Mouse (Mus musculus): Measurements from ENCODE around the gene Hmgb1. TPM values are rescaled to one million over a fixed set of nuclear protein-coding genes. Genes with fewer than 3 reads are reported as not detected.
"Not testable (repeated sequence)": the region's sequence is repeated elsewhere in the genome, so short reads cannot be mapped to it uniquely, and the experiment has no call there.

Gene Hmgb1
- polyA plus RNA-seq, 1 experiment from 2014 or later, result 2,020 TPM

GRCm38 (mm10) chr5:149150882-149151281 lies 33.4 kb downstream of the Hmgb1 start:
- H3K4me1 ChIP-seq (replicated peaks; ENCODE audit: control insufficient read depth, insufficient read depth, low read length), result no peaks in the 10 kb centered on the region
- no peak overlapping the region for H3K4me3 ChIP-seq (ENCODE audit: low read depth, low read length)
- no peak overlapping the region for H3K27ac ChIP-seq (ENCODE audit: low read depth, low read length)
- H3K27me3 ChIP-seq (ENCODE audit: control insufficient read depth, insufficient read depth, low read length), result no peaks in the 10 kb centered on the region
- 90% methylated on average over 3 of the region's 3 CpGs for WGBS
- H3K36me3 ChIP-seq (ENCODE audit: control insufficient read depth, insufficient read depth, low read length), result no peaks in the 10 kb centered on the region
- ATAC-seq (replicated peaks; ENCODE audit: low FRiP score), result no peak
- no peak for DNase-seq (ENCODE audit: low spot score)
- H3K9me3 ChIP-seq (ENCODE audit: control insufficient read depth, low read length), result no peaks in the 10 kb centered on the region
- no peak overlapping the region for H3K9ac ChIP-seq (ENCODE audit: low read length)
- no peak overlapping the region for H3K4me2 ChIP-seq (ENCODE audit: low read depth, low read length, severe bottlenecking)

- H3K9ac ChIP-seq (ENCODE audit: low read length), result no peak overlapping the region
- no peaks in the 10 kb centered on the region for H3K36me3 ChIP-seq (ENCODE audit: control insufficient read depth, insufficient read depth, low read length)
- H3K4me3 ChIP-seq (ENCODE audit: low read depth, low read length), result no peak overlapping the region
- H3K27ac ChIP-seq (ENCODE audit: low read depth, low read length), result no peak overlapping the region
- no peaks in the 10 kb centered on the region for H3K4me1 ChIP-seq (replicated peaks; ENCODE audit: control insufficient read depth, insufficient read depth, low read length)
- WGBS, result 86% methylated on average over 8 of the region's 8 CpGs
- H3K4me2 ChIP-seq (ENCODE audit: low read depth, low read length, severe bottlenecking), result no peak overlapping the region
- H3K27me3 ChIP-seq (ENCODE audit: control insufficient read depth, insufficient read depth, low read length), result no peaks in the 10 kb centered on the region
- no peaks in the 10 kb centered on the region for H3K9me3 ChIP-seq (ENCODE audit: control insufficient read depth, low read length)
- no peak for ATAC-seq (replicated peaks; ENCODE audit: low FRiP score)
- no peak for DNase-seq (ENCODE audit: low spot score)
Measured at GRCm38 (mm10) chr5:149147386-149148000, 36.8 kb downstream of the Hmgb1 start.

GRCm38 (mm10) chr5:149146691-149147090 lies 37.6 kb downstream of the Hmgb1 start:
- H3K9ac ChIP-seq (ENCODE audit: low read length), result no peak overlapping the region
- no peaks in the 10 kb centered on the region for H3K36me3 ChIP-seq (ENCODE audit: control insufficient read depth, insufficient read depth, low read length)
- no peaks in the 10 kb centered on the region for H3K27me3 ChIP-seq (ENCODE audit: control insufficient read depth, insufficient read depth, low read length)
- H3K4me2 ChIP-seq (ENCODE audit: low read depth, low read length, severe bottlenecking), result no peak overlapping the region
- H3K9me3 ChIP-seq (ENCODE audit: control insufficient read depth, low read length), result no peaks in the 10 kb centered on the region
- no peak overlapping the region for H3K4me3 ChIP-seq (ENCODE audit: low read depth, low read length)
- ATAC-seq (replicated peaks; ENCODE audit: low FRiP score), result no peak
- 94% methylated on average over 7 of the region's 7 CpGs for WGBS
- H3K27ac ChIP-seq (ENCODE audit: low read depth, low read length), result no peak overlapping the region
- DNase-seq (ENCODE audit: low spot score), result no peak
- H3K4me1 ChIP-seq (replicated peaks; ENCODE audit: control insufficient read depth, insufficient read depth, low read length), result no peaks in the 10 kb centered on the region

GRCm38 (mm10) chr5:149143766-149144375 lies 40.4 kb downstream of the Hmgb1 start:
- WGBS, result 85% methylated on average over 25 of the region's 25 CpGs

GRCm38 (mm10) chr5:149141155-149141554 lies 43.1 kb downstream of the Hmgb1 start:
- H3K4me2 ChIP-seq (ENCODE audit: low read depth, low read length, severe bottlenecking); H3K36me3 ChIP-seq (ENCODE audit: control insufficient read depth, insufficient read depth, low read length); DNase-seq (ENCODE audit: low spot score); H3K4me3 ChIP-seq (ENCODE audit: low read depth, low read length); H3K27me3 ChIP-seq (ENCODE audit: control insufficient read depth, insufficient read depth, low read length); ATAC-seq (replicated peaks; ENCODE audit: low FRiP score); H3K9ac ChIP-seq (ENCODE audit: low read length); H3K27ac ChIP-seq (ENCODE audit: low read depth, low read length); H3K9me3 ChIP-seq (ENCODE audit: control insufficient read depth, low read length); H3K4me1 ChIP-seq (replicated peaks; ENCODE audit: control insufficient read depth, insufficient read depth, low read length): not testable (repeated sequence)
- WGBS, result 100% methylated on average over 1 of the region's 1 CpGs

More at GRCm38 (mm10) chr5:149143766-149144375, 40.4 kb downstream of the Hmgb1 start:
- Histone ChIP-seq H3K27me3 (ENCODE audit: control insufficient read depth, insufficient read depth, low read length) (no peaks in the 10 kb centered on the region), H3K4me2 (ENCODE audit: low read depth, low read length, severe bottlenecking) (no peak overlapping the region), H3K9me3 (ENCODE audit: control insufficient read depth, low read length) (no peaks in the 10 kb centered on the region), H3K36me3 (ENCODE audit: control insufficient read depth, insufficient read depth, low read length) (no peaks in the 10 kb centered on the region), H3K4me3 (ENCODE audit: low read depth, low read length) (no peak overlapping the region), H3K4me1 (replicated peaks; ENCODE audit: control insufficient read depth, insufficient read depth, low read length) (no peaks in the 10 kb centered on the region), H3K9ac (ENCODE audit: low read length) (no peak overlapping the region), H3K27ac (ENCODE audit: low read depth, low read length) (no peak overlapping the region)
- DNase-seq (ENCODE audit: low spot score), result no peak
- ATAC-seq (replicated peaks; ENCODE audit: low FRiP score), result no peak

- ATAC-seq (replicated peaks; ENCODE audit: low FRiP score) (no peak), DNase-seq (ENCODE audit: low spot score) (no peak)
- 53% methylated on average over 9 of the region's 9 CpGs for WGBS
Measured at GRCm38 (mm10) chr5:149140336-149140735, 44.0 kb downstream of the Hmgb1 start.

GRCm38 (mm10) chr5:149138087-149138486 lies 46.2 kb downstream of the Hmgb1 start:
- not testable (repeated sequence) for DNase-seq (ENCODE audit: low spot score); H3K36me3 ChIP-seq (ENCODE audit: control insufficient read depth, insufficient read depth, low read length); H3K27ac ChIP-seq (ENCODE audit: low read depth, low read length); H3K9me3 ChIP-seq (ENCODE audit: control insufficient read depth, low read length); ATAC-seq (replicated peaks; ENCODE audit: low FRiP score); H3K4me2 ChIP-seq (ENCODE audit: low read depth, low read length, severe bottlenecking); H3K4me1 ChIP-seq (replicated peaks; ENCODE audit: control insufficient read depth, insufficient read depth, low read length); H3K9ac ChIP-seq (ENCODE audit: low read length); H3K27me3 ChIP-seq (ENCODE audit: control insufficient read depth, insufficient read depth, low read length); H3K4me3 ChIP-seq (ENCODE audit: low read depth, low read length)
- 92% methylated on average over 6 of the region's 6 CpGs for WGBS

More at GRCm38 (mm10) chr5:149140336-149140735, 44.0 kb downstream of the Hmgb1 start:
- no peaks in the 10 kb centered on the region for H3K9me3 ChIP-seq (ENCODE audit: control insufficient read depth, low read length)
- H3K27me3 ChIP-seq (ENCODE audit: control insufficient read depth, insufficient read depth, low read length), result no peaks in the 10 kb centered on the region
- H3K9ac ChIP-seq (ENCODE audit: low read length), result no peak overlapping the region
- no peaks in the 10 kb centered on the region for H3K4me1 ChIP-seq (replicated peaks; ENCODE audit: control insufficient read depth, insufficient read depth, low read length)
- no peak overlapping the region for H3K4me2 ChIP-seq (ENCODE audit: low read depth, low read length, severe bottlenecking)
- H3K27ac ChIP-seq (ENCODE audit: low read depth, low read length), result no peak overlapping the region
- no peak overlapping the region for H3K4me3 ChIP-seq (ENCODE audit: low read depth, low read length)
- no peaks in the 10 kb centered on the region for H3K36me3 ChIP-seq (ENCODE audit: control insufficient read depth, insufficient read depth, low read length)

- Histone ChIP-seq H3K4me2 (ENCODE audit: low read depth, low read length, severe bottlenecking) (no peak overlapping the region), H3K4me1 (replicated peaks; ENCODE audit: control insufficient read depth, insufficient read depth, low read length) (no peaks in the 10 kb centered on the region), H3K9me3 (ENCODE audit: control insufficient read depth, low read length) (no peaks in the 10 kb centered on the region), H3K27me3 (ENCODE audit: control insufficient read depth, insufficient read depth, low read length) (no peaks in the 10 kb centered on the region), H3K27ac (ENCODE audit: low read depth, low read length) (no peak overlapping the region), H3K36me3 (ENCODE audit: control insufficient read depth, insufficient read depth, low read length) (no peaks in the 10 kb centered on the region), H3K4me3 (ENCODE audit: low read depth, low read length) (no peak overlapping the region), H3K9ac (ENCODE audit: low read length) (no peak overlapping the region)
- DNase-seq (ENCODE audit: low spot score) (no peak), ATAC-seq (replicated peaks; ENCODE audit: low FRiP score) (no peak)
- 86% methylated on average over 3 of the region's 3 CpGs for WGBS
Measured at GRCm38 (mm10) chr5:149137447-149137846, 46.8 kb downstream of the Hmgb1 start.

GRCm38 (mm10) chr5:149136933-149137365 lies 47.3 kb downstream of the Hmgb1 start:
- Histone ChIP-seq H3K36me3 (ENCODE audit: control insufficient read depth, insufficient read depth, low read length) (no peaks in the 10 kb centered on the region), H3K9me3 (ENCODE audit: control insufficient read depth, low read length) (no peaks in the 10 kb centered on the region)
- no peak for ATAC-seq (replicated peaks; ENCODE audit: low FRiP score)

More at GRCm38 (mm10) chr5:149136933-149137365, 47.3 kb downstream of the Hmgb1 start:
- 83% methylated on average over 4 of the region's 4 CpGs for WGBS
- H3K27me3 ChIP-seq (ENCODE audit: control insufficient read depth, insufficient read depth, low read length), result no peaks in the 10 kb centered on the region
- H3K4me3 ChIP-seq (ENCODE audit: low read depth, low read length), result no peak overlapping the region
- no peak for DNase-seq (ENCODE audit: low spot score)
- H3K9ac ChIP-seq (ENCODE audit: low read length), result no peak overlapping the region
- H3K27ac ChIP-seq (ENCODE audit: low read depth, low read length), result no peak overlapping the region
- H3K4me2 ChIP-seq (ENCODE audit: low read depth, low read length, severe bottlenecking), result no peak overlapping the region
- H3K4me1 ChIP-seq (replicated peaks; ENCODE audit: control insufficient read depth, insufficient read depth, low read length), result no peaks in the 10 kb centered on the region
